Mouse (Mus musculus) left cerebral cortex, postnatal 10 days (tissue): ENCODE results near the gene Camsap3. TPM values are rescaled to one million over a fixed set of nuclear protein-coding genes. Genes with fewer than 3 reads are reported as not detected.

Experiments used
- DNase-seq, 2 experiments: peaks; one replicate each; pipeline ENCODE4 v3.0.0; 2021 to 2022; ENCODE audit warnings: low spot score in 2 of 2, mixed read lengths in 1 of 2; ENCODE audit errors: extremely low spot score in 1 of 2
- intact Hi-C: fragments of 180-260 bp; cut with DNase I; formaldehyde crosslinking; loops from one replicate; pipeline ENCODE4 v1.15.1; 2025
- total RNA-seq, 2 experiments: library from RNA; stranded (reverse); gene quantifications; 2 replicates each; pipeline ENCODE4 v1.2.3; 2021

Gene Camsap3
- total RNA-seq, 2 experiments from 2014 or later, result 67.3 to 71.8 TPM

- intact Hi-C loops, result no loop called here
- DNase-seq, result no peak
Observed at GRCm38 (mm10) chr8:3647561-3647960, 60.5 kb downstream of the Camsap3 start.

GRCm38 (mm10) chr8:3648268-3648667 is 61.2 kb downstream of the Camsap3 start:
- intact Hi-C loops, result no loop called here
- no peak for DNase-seq

- no peak for DNase-seq
- intact Hi-C loops, result no loop called here
Observed at GRCm38 (mm10) chr8:3648990-3649389, 61.9 kb downstream of the Camsap3 start.

- DNase-seq, result no peak
- intact Hi-C loops, result no loop called here
Observed at GRCm38 (mm10) chr8:3652845-3653244, 65.8 kb downstream of the Camsap3 start.

GRCm38 (mm10) chr8:3654726-3655508 is 67.8 kb downstream of the Camsap3 start:
- intact Hi-C loops, result no loop called here
- no peak for DNase-seq

GRCm38 (mm10) chr8:3655526-3655925 is 68.4 kb downstream of the Camsap3 start, which contains the start of gene Retn:
Gene Retn, plus strand, starts transcription at chr8:3655770.
- no peak for DNase-seq

GRCm38 (mm10) chr8:3656725-3657381 is 69.8 kb downstream of the Camsap3 start:
- peak in 1 of 2 experiments; percentile 53 for DNase-seq
- intact Hi-C loops, result no loop called here

More at GRCm38 (mm10) chr8:3655526-3655925, 68.4 kb downstream of the Camsap3 start, which contains the start of gene Retn:
- intact Hi-C loops, result no loop called here

Other genes with a start within 250 kb of the Camsap3 start
- not detected for gene A430078G23Rik, start 233.9 kb upstream of the Camsap3 start, total RNA-seq
- 10 to 100 TPM; 33.3 to 35.6 TPM for gene Arhgef18, start 194.3 kb upstream of the Camsap3 start, total RNA-seq
- 1 to 10 TPM in 1 of 2 experiments, under 1 TPM in 1; 0.73 to 1.1 TPM for gene Pex11g, start 119.6 kb upstream of the Camsap3 start, total RNA-seq
- under 1 TPM in 1 of 2 experiments, not detected in 1; 0.30 TPM for gene Tex45, start 116.4 kb upstream of the Camsap3 start, total RNA-seq
- 10 to 100 TPM; 29.4 to 31.2 TPM for gene Zfp358, start 94.2 kb upstream of the Camsap3 start, total RNA-seq
- 10 to 100 TPM; 77.7 to 81.4 TPM for gene Mcoln1, start 86.8 kb upstream of the Camsap3 start, total RNA-seq
- gene Pnpla6, start 71.9 kb upstream of the Camsap3 start, total RNA-seq, result 10 to 100 TPM; 73.7 to 79.2 TPM
- not detected for gene C330021F23Rik, start 19.3 kb upstream of the Camsap3 start, total RNA-seq
- gene Xab2, start 34.0 kb downstream of the Camsap3 start, total RNA-seq, result 10 to 100 TPM; 32.4 to 36.3 TPM
- gene Pet100, start 34.3 kb downstream of the Camsap3 start, total RNA-seq, result 10 to 100 TPM; 78.6 to 80.1 TPM
- gene Pcp2, start 38.3 kb downstream of the Camsap3 start, total RNA-seq, result not detected
- 10 to 100 TPM; 57.0 to 59.3 TPM for gene Stxbp2, start 43.7 kb downstream of the Camsap3 start, total RNA-seq
- 1 to 10 TPM in 1 of 2 experiments, under 1 TPM in 1; 0.81 to 1.0 TPM for gene Retn, start 68.5 kb downstream of the Camsap3 start, total RNA-seq
- under 1 TPM; 0.55 to 0.66 TPM for gene Mcemp1, start 78.5 kb downstream of the Camsap3 start, total RNA-seq
- gene Fcor, start 85.1 kb downstream of the Camsap3 start, total RNA-seq, result 10 to 100 TPM; 18.6 to 25.9 TPM
- gene Trappc5, start 89.0 kb downstream of the Camsap3 start, total RNA-seq, result 10 to 100 TPM; 31.2 to 32.3 TPM
- gene Fcer2a, start 106.9 kb downstream of the Camsap3 start, total RNA-seq, result not detected
- not detected for gene Clec4g, start 133.4 kb downstream of the Camsap3 start, total RNA-seq
- gene Cd209a, start 161.7 kb downstream of the Camsap3 start, total RNA-seq, result not detected